Mouse (Mus musculus) left cerebral cortex, adult 9 months (tissue): ENCODE data around the gene Sez6l.
A peak's percentile ranks its signal among the peaks of the same experiment; 100 is the strongest.

Experiments used
- DNase-seq, 2 experiments: peaks; one replicate each; pipeline ENCODE4 v3.0.0; 2022; ENCODE audit warnings: low spot score in 2 of 2

Gene Sez6l

GRCm38 (mm10) chr5:112389352-112389751 is 187.6 kb downstream of the Sez6l start:
- DNase-seq, result no peak

GRCm38 (mm10) chr5:112385973-112386372 is 191.0 kb downstream of the Sez6l start:
- DNase-seq, result no peak

GRCm38 (mm10) chr5:112384805-112385472 is 192.0 kb downstream of the Sez6l start:
- no peak for DNase-seq

GRCm38 (mm10) chr5:112382641-112383330 is 194.2 kb downstream of the Sez6l start:
- peak in 1 of 2 experiments; percentile 67 for DNase-seq

- DNase-seq, result no peak
These were observed 194.9 kb downstream of the Sez6l start for GRCm38 (mm10) chr5:112382042-112382441.

- DNase-seq, result no peak
These were observed 195.8 kb downstream of the Sez6l start for GRCm38 (mm10) chr5:112381154-112381553.

GRCm38 (mm10) chr5:112378716-112379115 is 198.3 kb downstream of the Sez6l start:
- DNase-seq, result no peak

- DNase-seq, result no peak
These were observed 199.6 kb downstream of the Sez6l start for GRCm38 (mm10) chr5:112377380-112377779.

- no peak for DNase-seq
These were observed 200.9 kb downstream of the Sez6l start for GRCm38 (mm10) chr5:112376111-112376510.

GRCm38 (mm10) chr5:112371933-112372332 is 205.1 kb downstream of the Sez6l start:
- DNase-seq, result peak in 1 of 2 experiments; percentile 78

- DNase-seq, result no peak
These were observed 206.7 kb downstream of the Sez6l start for GRCm38 (mm10) chr5:112370236-112370813.

GRCm38 (mm10) chr5:112369326-112369725 is 207.7 kb downstream of the Sez6l start:
- no peak for DNase-seq
